Mouse (Mus musculus) testis, adult 2 months (tissue): Measurements from ENCODE around the gene Dpp6.

ENCODE experiments used
- CTCF ChIP-seq: fragments of 200-500 bp; IDR thresholded peaks from 2 replicates; pipeline ENCODE4 v1.5.1; 2012; ENCODE audit warnings: low read depth, mild to moderate bottlenecking, inconsistent platforms, low read length, moderate library complexity; ENCODE audit not compliant: control insufficient read depth, insufficient read depth, insufficient replicate concordance
- POLR2A ChIP-seq: fragments of 200-500 bp; IDR thresholded peaks from 2 replicates; pipeline ENCODE4 v1.6.1; 2012; ENCODE audit warnings: low read depth, mild to moderate bottlenecking, inconsistent platforms, low read length, moderate library complexity; ENCODE audit not compliant: control insufficient read depth

DNA sequence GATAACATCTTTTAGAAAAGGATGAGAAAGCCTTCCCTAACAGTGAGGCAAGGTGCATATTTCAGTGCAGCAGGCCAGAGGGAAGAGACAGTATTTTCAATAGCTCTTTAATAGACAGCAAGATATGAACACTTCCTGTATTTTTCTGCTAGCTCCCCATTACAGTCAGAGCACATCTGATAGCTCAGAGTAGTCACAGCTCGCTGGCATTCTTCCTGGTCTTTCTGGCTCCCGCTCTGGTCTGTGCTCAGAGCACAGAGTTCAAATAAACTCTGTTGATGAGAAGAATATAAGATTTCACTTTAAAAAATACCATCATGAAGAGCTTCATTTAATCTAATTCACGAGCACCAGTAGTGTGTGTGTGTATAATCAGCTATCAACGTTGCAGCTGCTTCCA lies 249.8 kb downstream of the Dpp6 start:
- TF ChIP-seq CTCF (no peak), POLR2A (no peak)
